Mouse (Mus musculus) small intestine, adult 2 months (tissue): ENCODE measurements at regions not wholly inside any gene's neighbourhood (a gene's known extent, or its start where the extent isn't known, plus 50 kb on each side); places are given as distances from the start of the nearest gene placed in this dataset.

Source experiments
- CTCF ChIP-seq: fragments of 200-500 bp; IDR thresholded peaks from 2 replicates; pipeline ENCODE4 v1.5.1; 2012; ENCODE audit warnings: low read depth, mild to moderate bottlenecking, control low read depth, inconsistent platforms, low read length, moderate library complexity, mixed read lengths; ENCODE audit not compliant: insufficient replicate concordance, insufficient read length; ENCODE audit errors: extremely low read depth
- POLR2A ChIP-seq: fragments of 200-500 bp; IDR thresholded peaks from 2 replicates; pipeline ENCODE4 v1.6.1; 2012; ENCODE audit warnings: low read depth, mild to moderate bottlenecking, control low read depth, inconsistent platforms, low read length, moderate library complexity

GRCm38 (mm10) chr13:34470410-34470809 lies 125.4 kb upstream of the Slc22a23 start:
- TF ChIP-seq CTCF (no peak), POLR2A (no peak)
